Mouse (Mus musculus) stomach, embryonic 15.5 days (tissue): ENCODE data around the gene Dhps. TPM values are rescaled to one million over a fixed set of nuclear protein-coding genes. Genes with fewer than 3 reads are reported as not detected.
A peak's percentile ranks its signal among the peaks of the same experiment; 100 is the strongest.

ENCODE experiments used
- ATAC-seq: fragments of 200-750 bp; cut with Nextera tagmentation; 2 replicates; pipeline ENCODE4 v1.8.0; 2017; ENCODE audit warnings: low read depth, moderate number of reproducible peaks, moderate TSS enrichment; ENCODE audit not compliant: insufficient read depth, low FRiP score
- H3K27ac ChIP-seq: fragments of 300-500 bp; sonication (generic); 2 replicates; pipeline ENCODE4 v1.5.1; 2015; ENCODE audit warnings: mild to moderate bottlenecking, inconsistent platforms
- H3K27me3 ChIP-seq: fragments of 300-500 bp; sonication (generic); replicated peaks from 2 replicates; pipeline ENCODE4 v1.6.1; 2015; ENCODE audit warnings: inconsistent platforms
- H3K36me3 ChIP-seq: fragments of 300-500 bp; sonication (generic); 2 replicates; pipeline ENCODE4 v1.6.1; 2015; ENCODE audit warnings: inconsistent platforms
- H3K4me1 ChIP-seq: fragments of 300-500 bp; sonication (generic); 2 replicates; pipeline ENCODE4 v1.6.1; 2015; ENCODE audit warnings: inconsistent platforms
- H3K4me2 ChIP-seq: fragments of 300-500 bp; sonication (generic); 2 replicates; pipeline ENCODE4 v1.6.1; 2015; ENCODE audit warnings: mild to moderate bottlenecking, inconsistent platforms
- H3K4me3 ChIP-seq: fragments of 300-500 bp; sonication (generic); replicated peaks from 2 replicates; pipeline ENCODE4 v1.5.1; 2015; ENCODE audit warnings: inconsistent platforms
- H3K9ac ChIP-seq: fragments of 300-500 bp; sonication (generic); 2 replicates; pipeline ENCODE4 v1.6.1; 2015; ENCODE audit warnings: inconsistent platforms
- H3K9me3 ChIP-seq: fragments of 300-500 bp; sonication (generic); 2 replicates; pipeline ENCODE4 v1.6.1; 2016; ENCODE audit warnings: inconsistent platforms
- WGBS: fragments of 180-500 bp; shearing (Covaris S2); methylation state at CpG from one replicate; pipeline ENCODE4 v1.1.7; 2015; 5-methylcytosine and 5-hydroxymethylcytosine counted together
- polyA plus RNA-seq: library from polyadenylated mRNA; unstranded; fragments of >200 nt; fragmentation: Nextera tagmentation; extraction: Ambion mirVana; gene quantifications from 2 replicates; pipeline ENCODE4 v1.2.1, GENCODE M21; 2015

The Dhps gene
- polyA plus RNA-seq, 1 experiment from 2014 or later = 50.6 TPM

GRCm38 (mm10) chr8:85035165-85035727, 36.3 kb upstream of the Dhps start:
- peak overlapping the region; percentile 84 for H3K4me2 ChIP-seq
- H3K4me3 ChIP-seq = peak overlapping the region; percentile 77
- no peak for ATAC-seq
- 5% methylated on average over 12 of the region's 12 CpGs for WGBS
- H3K27me3 ChIP-seq = no peaks in the 10 kb centered on the region
- peaks cover 30% of the 10 kb centered on the region for H3K36me3 ChIP-seq
- peaks cover 23% of the 10 kb centered on the region for H3K4me1 ChIP-seq
- H3K9ac ChIP-seq = peak overlapping the region; percentile 87; the same call in 1 of the 2 replicates
- no peaks in the 10 kb centered on the region for H3K9me3 ChIP-seq
- peak overlapping the region; percentile 100 for H3K27ac ChIP-seq

- peak overlapping the region; percentile 77 for H3K4me3 ChIP-seq
- WGBS = under 1% methylated on average over 15 of the region's 15 CpGs
- H3K36me3 ChIP-seq = peaks cover 32% of the 10 kb centered on the region
- H3K4me2 ChIP-seq = peak overlapping the region; percentile 84
- peaks cover 23% of the 10 kb centered on the region for H3K4me1 ChIP-seq
- H3K27me3 ChIP-seq = no peaks in the 10 kb centered on the region
- ATAC-seq = no peak
- H3K9ac ChIP-seq = peak overlapping the region; percentile 87
- H3K9me3 ChIP-seq = no peaks in the 10 kb centered on the region
- peak overlapping the region; percentile 100 for H3K27ac ChIP-seq
Measured at GRCm38 (mm10) chr8:85035728-85036310, 35.7 kb upstream of the Dhps start.

GRCm38 (mm10) chr8:85036381-85036717, 35.2 kb upstream of the Dhps start:
- H3K4me1 ChIP-seq = peaks cover 23% of the 10 kb centered on the region
- WGBS = 0% methylated on average over 9 of the region's 9 CpGs
- H3K4me2 ChIP-seq = peak overlapping the region; percentile 84

GRCm38 (mm10) chr8:85036718-85037365, 34.7 kb upstream of the Dhps start, which contains the start of gene Tnpo2:
TSS of gene Tnpo2 (plus strand) at chr8:85036915.
- WGBS = 1% methylated on average over 59 of the region's 59 CpGs
- peak within 1 kb of the TSS; percentile 100 for H3K27ac ChIP-seq

More at GRCm38 (mm10) chr8:85036381-85036717, 35.2 kb upstream of the Dhps start:
- peak; percentile 16 for ATAC-seq
- Histone ChIP-seq H3K27ac (peak overlapping the region; percentile 100), H3K9ac (peak overlapping the region; percentile 87), H3K9me3 (no peaks in the 10 kb centered on the region), H3K4me3 (peak overlapping the region; percentile 77), H3K27me3 (no peaks in the 10 kb centered on the region), H3K36me3 (peaks cover 33% of the 10 kb centered on the region)

GRCm38 (mm10) chr8:85037366-85037680, 34.2 kb upstream of the Dhps start:
- ATAC-seq = peak; percentile 15
- Histone ChIP-seq H3K27me3 (no peaks in the 10 kb centered on the region), H3K9ac (peak overlapping the region; percentile 87), H3K9me3 (no peaks in the 10 kb centered on the region), H3K36me3 (peaks cover 26% of the 10 kb centered on the region), H3K4me1 (peaks cover 23% of the 10 kb centered on the region), H3K4me3 (peak overlapping the region; percentile 77), H3K27ac (peak overlapping the region; percentile 100), H3K4me2 (peak overlapping the region; percentile 79)
- 0% methylated on average over 14 of the region's 14 CpGs for WGBS

More at GRCm38 (mm10) chr8:85036718-85037365, 34.7 kb upstream of the Dhps start, which contains the start of gene Tnpo2:
- Histone ChIP-seq H3K4me2 (peak within 1 kb of the TSS; percentile 84), H3K36me3 (peaks cover 30% of the 10 kb centered on the region), H3K4me3 (peak within 1 kb of the TSS; percentile 77), H3K27me3 (no peaks in the 10 kb centered on the region), H3K9ac (peak within 1 kb of the TSS; percentile 87), H3K4me1 (peaks cover 23% of the 10 kb centered on the region), H3K9me3 (no peaks in the 10 kb centered on the region)
- ATAC-seq = peak; percentile 91

- H3K27me3 ChIP-seq = no peaks in the 10 kb centered on the region
- WGBS = under 1% methylated on average over 51 of the region's 57 CpGs
- H3K9ac ChIP-seq = peak overlapping the region; percentile 87
- no peaks in the 10 kb centered on the region for H3K9me3 ChIP-seq
- H3K36me3 ChIP-seq = peaks cover 21% of the 10 kb centered on the region
- peak; percentile 9; the same call in 1 of the 2 replicates for ATAC-seq
- peak overlapping the region; percentile 77 for H3K4me3 ChIP-seq
- peaks cover 23% of the 10 kb centered on the region for H3K4me1 ChIP-seq
- H3K4me2 ChIP-seq = peak overlapping the region; percentile 79
- H3K27ac ChIP-seq = peak overlapping the region; percentile 100
Measured at GRCm38 (mm10) chr8:85037681-85038531, 33.7 kb upstream of the Dhps start.

- Histone ChIP-seq H3K4me1 (peaks cover 13% of the 10 kb centered on the region; the same call in 1 of the 2 replicates), H3K27ac (no peak overlapping the region), H3K9ac (no peak overlapping the region), H3K36me3 (peaks cover 75% of the 10 kb centered on the region), H3K27me3 (no peaks in the 10 kb centered on the region), H3K4me2 (no peak overlapping the region), H3K9me3 (no peaks in the 10 kb centered on the region), H3K4me3 (no peak overlapping the region)
- ATAC-seq = no peak
- WGBS = 88% methylated on average over 6 of the region's 6 CpGs
Measured at GRCm38 (mm10) chr8:85043619-85044018, 27.9 kb upstream of the Dhps start.

- Histone ChIP-seq H3K4me1 (peaks cover 9% of the 10 kb centered on the region; the same call in 1 of the 2 replicates), H3K4me3 (no peak overlapping the region), H3K27ac (no peak overlapping the region), H3K4me2 (no peak overlapping the region), H3K36me3 (peaks cover 40% of the 10 kb centered on the region), H3K27me3 (no peaks in the 10 kb centered on the region), H3K9me3 (no peaks in the 10 kb centered on the region), H3K9ac (no peak overlapping the region)
- no peak for ATAC-seq
- 81% methylated on average over 7 of the region's 7 CpGs for WGBS
Measured at GRCm38 (mm10) chr8:85057367-85057766, 14.2 kb upstream of the Dhps start.

GRCm38 (mm10) chr8:85059879-85060616, 11.5 kb upstream of the Dhps start, which contains the start of gene Fbxw9:
TSS of gene Fbxw9 (plus strand) at chr8:85060055.
- H3K27ac ChIP-seq = 0 out of 2 replicates have a peak within 1 kb of the TSS, but pooled peaks have one; percentile 31
- under 1% methylated on average over 53 of the region's 53 CpGs for WGBS

GRCm38 (mm10) chr8:85062603-85063002, 9.0 kb upstream of the Dhps start:
- Histone ChIP-seq H3K36me3 (no peaks in the 10 kb centered on the region), H3K9ac (no peak overlapping the region), H3K27me3 (no peaks in the 10 kb centered on the region), H3K4me3 (no peak overlapping the region), H3K4me2 (no peak overlapping the region), H3K9me3 (no peaks in the 10 kb centered on the region), H3K4me1 (peaks cover 9% of the 10 kb centered on the region; the same call in 1 of the 2 replicates), H3K27ac (no peak overlapping the region)
- ATAC-seq = no peak
- 95% methylated on average over 4 of the region's 4 CpGs for WGBS

More at GRCm38 (mm10) chr8:85059879-85060616, 11.5 kb upstream of the Dhps start, which contains the start of gene Fbxw9:
- Histone ChIP-seq H3K9me3 (no peaks in the 10 kb centered on the region), H3K4me1 (peaks cover 9% of the 10 kb centered on the region; the same call in 1 of the 2 replicates), H3K4me3 (peak within 1 kb of the TSS; percentile 92), H3K36me3 (peaks cover 13% of the 10 kb centered on the region), H3K27me3 (no peaks in the 10 kb centered on the region), H3K9ac (peak within 1 kb of the TSS; percentile 61), H3K4me2 (peak within 1 kb of the TSS; percentile 96)
- peak; percentile 87 for ATAC-seq

GRCm38 (mm10) chr8:85065213-85065612, 6.3 kb upstream of the Dhps start:
- Histone ChIP-seq H3K4me3 (no peak overlapping the region), H3K4me2 (no peak overlapping the region), H3K36me3 (no peaks in the 10 kb centered on the region), H3K27me3 (no peaks in the 10 kb centered on the region), H3K27ac (no peak overlapping the region), H3K9ac (no peak overlapping the region), H3K9me3 (no peaks in the 10 kb centered on the region), H3K4me1 (peaks cover 9% of the 10 kb centered on the region; the same call in 1 of the 2 replicates)
- WGBS = 23% methylated on average over 2 of the region's 2 CpGs
- ATAC-seq = peak; percentile 25; the same call in 1 of the 2 replicates
